Mouse (Mus musculus) MEL (cell line): ENCODE measurements around the gene Npas3. TPM values are rescaled to one million over a fixed set of nuclear protein-coding genes. Genes with fewer than 3 reads are reported as not detected.

Experiments
- DNase-seq: peaks from one replicate; pipeline ENCODE4 v3.0.0; 2011; ENCODE audit warnings: low read depth, low spot score
- H3K27ac ChIP-seq: 2 replicates; pipeline ENCODE4 v1.5.1; 2012; ENCODE audit warnings: low read depth, mild to moderate bottlenecking, control low read depth, low read length, moderate library complexity; ENCODE audit not compliant: control insufficient read depth
- H3K27me3 ChIP-seq, 2 experiments: fragments of 150-350 bp in 1 of 2; sonication (generic) in 1 of 2; 2 replicates each; pipeline ENCODE4 v1.6.1; 2012; ENCODE audit warnings: low read length in 2 of 2, mild to moderate bottlenecking in 2 of 2, improper control_type of control experiment in 1 of 2, moderate library complexity in 1 of 2; ENCODE audit not compliant: insufficient read depth in 2 of 2, control insufficient read depth in 1 of 2
- H3K36me3 ChIP-seq, 2 experiments: 2 replicates each; pipeline ENCODE4 v1.6.1; 2012 to 2014; ENCODE audit warnings: low read length in 2 of 2, improper control_type of control experiment in 1 of 2, inconsistent platforms in 1 of 2, mild to moderate bottlenecking in 1 of 2; ENCODE audit not compliant: insufficient read depth in 2 of 2, control insufficient read depth in 1 of 2
- H3K4me1 ChIP-seq, 2 experiments: fragments of 150-350 bp in 1 of 2; sonication (generic) in 1 of 2; 2 replicates each; pipeline ENCODE4 v1.6.1; 2012; ENCODE audit warnings: low read length in 2 of 2, improper control_type of control experiment in 1 of 2, mild to moderate bottlenecking in 1 of 2; ENCODE audit not compliant: insufficient read depth in 2 of 2, control insufficient read depth in 1 of 2
- H3K4me3 ChIP-seq, 2 experiments: fragments of 150-350 bp in 1 of 2; sonication (generic) in 1 of 2; 2 replicates each; pipeline ENCODE4 v1.5.1; 2012; ENCODE audit warnings: low read depth in 2 of 2, low read length in 2 of 2, mild to moderate bottlenecking in 2 of 2, moderate library complexity in 2 of 2, control low read depth in 1 of 2, improper control_type of control experiment in 1 of 2; ENCODE audit not compliant: control insufficient read depth in 1 of 2, insufficient read depth in 1 of 2
- H3K79me2 ChIP-seq: 2 replicates; pipeline ENCODE4 v1.6.1; 2012; ENCODE audit warnings: mild to moderate bottlenecking, low read length, moderate library complexity; ENCODE audit not compliant: control insufficient read depth, poor library complexity, insufficient read depth
- H3K9ac ChIP-seq: 2 replicates; pipeline ENCODE4 v1.6.1; 2012; ENCODE audit warnings: low read depth, mild to moderate bottlenecking, control low read depth, low read length, moderate library complexity; ENCODE audit not compliant: control insufficient read depth, poor library complexity, severe bottlenecking
- H3K9me3 ChIP-seq: fragments of 150-350 bp; sonication (generic); replicated peaks from 2 replicates; pipeline ENCODE4 v1.6.1; 2012; ENCODE audit warnings: mild to moderate bottlenecking, low read length, improper control_type of control experiment, moderate library complexity; ENCODE audit not compliant: insufficient read depth
- BHLHE40 ChIP-seq: IDR thresholded peaks from 2 replicates; pipeline ENCODE4 v1.6.1; 2012; ENCODE audit warnings: low read depth, mild to moderate bottlenecking, inconsistent platforms, low read length, improper control_type of control experiment, borderline replicate concordance
- CHD2 ChIP-seq: IDR thresholded peaks from 2 replicates; pipeline ENCODE4 v1.6.1; 2011; ENCODE audit warnings: low read length, improper control_type of control experiment
- CTCF ChIP-seq, 3 experiments: IDR thresholded peaks in 2 of 3; conservative IDR thresholded peaks in 1 of 3; 2 replicates each; pipeline ENCODE4 v1.5.1; 2011 to 2012; ENCODE audit warnings: low read length in 3 of 3, low read depth in 2 of 3, mild to moderate bottlenecking in 2 of 3, improper control_type of control experiment in 1 of 3, inconsistent platforms in 1 of 3, mixed read lengths in 1 of 3, moderate library complexity in 1 of 3; ENCODE audit not compliant: control insufficient read depth in 1 of 3, insufficient read depth in 1 of 3, poor library complexity in 1 of 3, severe bottlenecking in 1 of 3
- E2F4 ChIP-seq: IDR thresholded peaks from 2 replicates; pipeline ENCODE4 v1.6.1; 2011; ENCODE audit warnings: low read depth, low read length, improper control_type of control experiment, borderline replicate concordance
- JUND ChIP-seq: IDR thresholded peaks from 2 replicates; pipeline ENCODE4 v1.6.1; 2011; ENCODE audit warnings: low read depth, mild to moderate bottlenecking, improper control_type of control experiment, low read length
- KAT2A ChIP-seq: conservative IDR thresholded peaks from 2 replicates; pipeline ENCODE4 v1.6.1; 2012; ENCODE audit warnings: low read depth, low read length, improper control_type of control experiment, inconsistent platforms
- MAFK ChIP-seq: IDR thresholded peaks from 2 replicates; pipeline ENCODE4 v1.6.1; 2011; ENCODE audit warnings: low read depth, mild to moderate bottlenecking, low read length, improper control_type of control experiment, borderline replicate concordance
- MAX ChIP-seq: IDR thresholded peaks from 2 replicates; pipeline ENCODE4 v1.6.1; 2011; ENCODE audit warnings: low read length, improper control_type of control experiment
- MXI1 ChIP-seq: IDR thresholded peaks from 2 replicates; pipeline ENCODE4 v1.6.1; 2011; ENCODE audit warnings: mild to moderate bottlenecking, low read depth, low read length, improper control_type of control experiment
- MYB ChIP-seq: IDR thresholded peaks from 2 replicates; pipeline ENCODE4 v1.6.1; 2011; ENCODE audit warnings: mild to moderate bottlenecking, low read depth, low read length, improper control_type of control experiment
- NELFE ChIP-seq: IDR thresholded peaks from 2 replicates; pipeline ENCODE4 v1.6.1; 2011; ENCODE audit warnings: low read depth, low read length, improper control_type of control experiment
- NRF1 ChIP-seq: IDR thresholded peaks from 2 replicates; pipeline ENCODE4 v1.6.1; 2014; ENCODE audit warnings: low read depth, mild to moderate bottlenecking, inconsistent platforms, low read length, improper control_type of control experiment, moderate library complexity; ENCODE audit not compliant: poor library complexity, insufficient read depth, severe bottlenecking
- POLR2A ChIP-seq, 2 experiments: IDR thresholded peaks; 2 replicates each; pipeline ENCODE4 v1.6.1; 2011 to 2012; ENCODE audit warnings: low read length in 2 of 2, mild to moderate bottlenecking in 2 of 2, control low read depth in 1 of 2, improper control_type of control experiment in 1 of 2, low read depth in 1 of 2, moderate library complexity in 1 of 2; ENCODE audit not compliant: control insufficient read depth in 1 of 2, insufficient read depth in 1 of 2, poor library complexity in 1 of 2
- POLR2AphosphoS5 ChIP-seq: IDR thresholded peaks from 2 replicates; pipeline ENCODE4 v1.6.1; 2012; ENCODE audit warnings: low read depth, borderline replicate concordance, mild to moderate bottlenecking, inconsistent platforms, low read length, moderate library complexity, mixed read lengths
- RAD21 ChIP-seq: IDR thresholded peaks from 2 replicates; pipeline ENCODE4 v1.6.1; 2011; ENCODE audit warnings: mild to moderate bottlenecking, low read depth, low read length, improper control_type of control experiment
- SIN3A ChIP-seq: IDR thresholded peaks from 2 replicates; pipeline ENCODE4 v1.6.1; 2012; ENCODE audit warnings: low read length, improper control_type of control experiment, inconsistent platforms
- SMC3 ChIP-seq: IDR thresholded peaks from 2 replicates; pipeline ENCODE4 v1.6.1; 2011; ENCODE audit warnings: low read depth, low read length, improper control_type of control experiment
- TAL1 ChIP-seq: IDR thresholded peaks from 2 replicates; pipeline ENCODE4 v1.6.1; 2012; ENCODE audit warnings: mild to moderate bottlenecking, inconsistent platforms, low read length, moderate library complexity, mixed read lengths
- TBP ChIP-seq: IDR thresholded peaks from 2 replicates; pipeline ENCODE4 v1.8.0; 2011; ENCODE audit warnings: low read depth, low read length, improper control_type of control experiment
- TCF12 ChIP-seq: IDR thresholded peaks from 2 replicates; pipeline ENCODE4 v1.6.1; 2014; ENCODE audit warnings: low read depth, mild to moderate bottlenecking, inconsistent platforms, low read length, improper control_type of control experiment, moderate library complexity
- USF1 ChIP-seq: IDR thresholded peaks from 2 replicates; pipeline ENCODE4 v1.6.1; 2014; ENCODE audit warnings: low read depth, mild to moderate bottlenecking, inconsistent platforms, low read length, improper control_type of control experiment, moderate library complexity
- USF2 ChIP-seq, 2 experiments: IDR thresholded peaks; 2 replicates each; pipeline ENCODE4 v1.6.1; 2011 to 2012; ENCODE audit warnings: improper control_type of control experiment in 2 of 2, low read length in 2 of 2, borderline replicate concordance in 1 of 2, inconsistent platforms in 1 of 2, low read depth in 1 of 2, mild to moderate bottlenecking in 1 of 2; ENCODE audit not compliant: insufficient read depth in 1 of 2
- ZKSCAN1 ChIP-seq: IDR thresholded peaks from 2 replicates; pipeline ENCODE4 v1.6.1; 2012; ENCODE audit warnings: low read depth, mild to moderate bottlenecking, inconsistent platforms, low read length, improper control_type of control experiment, moderate library complexity
- ZMIZ1 ChIP-seq: IDR thresholded peaks from 2 replicates; pipeline ENCODE4 v1.6.1; 2012; ENCODE audit warnings: low read depth, mild to moderate bottlenecking, inconsistent platforms, low read length, improper control_type of control experiment, moderate library complexity
- polyA plus RNA-seq, 2 experiments: library from polyadenylated mRNA; stranded (reverse) in 1 of 2; unstranded in 1 of 2; fragments of >175 nt in 1 of 2; fragments of >200 nt in 1 of 2; gene quantifications; 2 replicates each; pipeline versions ENCODE4 v1.2.1 to v1.2.4; 2012; ENCODE audit warnings: low replicate concordance in 2 of 2, low read depth in 1 of 2; ENCODE audit not compliant: insufficient read length in 2 of 2, insufficient read depth in 1 of 2, missing spikeins in 1 of 2
- total RNA-seq: library from RNA; depleted of rRNA; stranded (reverse); fragments of 300-350 nt; gene quantifications from 2 replicates; pipeline ENCODE4 v1.2.3, GENCODE M21; 2012

Npas3 gene
- total and polyA plus RNA-seq, 3 experiments = not detected

DNA sequence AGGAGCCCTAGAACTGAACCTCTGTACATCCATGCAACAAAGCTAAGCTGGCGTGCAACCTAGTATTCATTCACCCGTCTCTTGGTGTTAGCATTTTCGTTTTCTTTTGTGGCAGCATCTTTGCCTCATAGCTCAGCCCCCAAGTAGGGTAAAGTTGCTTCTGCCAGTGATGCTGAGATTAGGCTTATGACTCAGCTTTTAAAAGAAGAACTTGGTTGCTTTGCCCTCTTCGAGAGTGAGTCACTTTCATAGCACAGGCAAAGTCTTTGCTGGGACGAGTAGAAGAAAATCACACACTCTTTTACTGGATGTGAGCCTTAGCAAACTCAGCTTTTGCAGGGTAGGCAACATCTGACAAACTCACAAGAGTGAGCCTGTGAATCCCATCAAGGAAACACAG lies 332.7 kb downstream of the Npas3 start:
- no peak for DNase-seq
- H3K9me3 ChIP-seq = no peaks in the 10 kb centered on the region
- H3K4me1 ChIP-seq = no peaks in the 10 kb centered on the region

DNA sequence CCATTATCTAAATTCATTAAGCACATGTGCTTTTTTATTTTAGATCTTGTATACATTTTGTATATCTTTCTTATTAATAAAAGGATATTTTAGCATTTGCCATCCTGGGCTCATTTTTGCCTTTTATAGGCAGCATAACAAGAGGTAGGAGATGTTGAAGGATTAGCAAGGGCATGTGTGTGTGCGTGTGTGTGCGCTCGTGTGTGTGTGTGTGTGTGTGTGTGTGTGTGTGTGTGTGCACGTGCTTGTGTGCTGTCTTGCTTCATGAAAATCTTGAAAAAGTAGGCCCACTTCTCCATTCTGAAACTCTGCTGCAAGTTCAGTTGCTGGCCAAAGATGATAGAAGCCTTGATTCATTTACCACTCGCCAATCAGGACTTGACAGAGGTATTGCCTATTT lies 338.8 kb downstream of the Npas3 start:
- Histone ChIP-seq H3K9ac (no peak overlapping the region), H3K4me3 (no peak overlapping the region), H3K27me3 (no peaks in the 10 kb centered on the region; a peak in 1 of 4 replicates), H3K9me3 (no peaks in the 10 kb centered on the region), H3K4me1 (no peaks in the 10 kb centered on the region), H3K36me3 (no peaks in the 10 kb centered on the region), H3K27ac (no peak overlapping the region), H3K79me2 (no peaks in the 10 kb centered on the region)
- no peak for DNase-seq
- TF ChIP-seq MAX (no peak), CTCF (IDR thresholded peaks at IDR 0.05 in 2 of 3, conservative IDR thresholded peaks at IDR 0.05 in 1 of 3; ENCODE audit: control insufficient read depth in 1 of 3, insufficient read depth in 1 of 3, low read depth in 2 of 3, low read length in 3 of 3, poor library complexity in 1 of 3, severe bottlenecking in 1 of 3) (no peak), KAT2A (no peak), USF1 (no peak), MXI1 (no peak), MAFK (no peak), POLR2AphosphoS5 (no peak), MYB (no peak), TBP (no peak), SMC3 (no peak), ZKSCAN1 (no peak), ZMIZ1 (no peak), E2F4 (no peak), USF2 (IDR thresholded peaks at IDR 0.05; ENCODE audit: borderline replicate concordance in 1 of 2, insufficient read depth in 1 of 2, low read depth in 1 of 2, low read length in 2 of 2) (no peak), TCF12 (no peak), SIN3A (no peak), TAL1 (no peak), RAD21 (no peak), NRF1 (no peak)

More for the DNA sequence above, 332.7 kb downstream of the Npas3 start:
- Histone ChIP-seq H3K79me2 (no peaks in the 10 kb centered on the region), H3K27me3 (no peaks in the 10 kb centered on the region; a peak in 1 of 4 replicates), H3K27ac (no peak overlapping the region), H3K36me3 (no peaks in the 10 kb centered on the region), H3K9ac (no peak overlapping the region), H3K4me3 (no peak overlapping the region)
- TF ChIP-seq CHD2 = no peak
- TF ChIP-seq POLR2A (IDR thresholded peaks at IDR 0.05; ENCODE audit: control insufficient read depth in 1 of 2, insufficient read depth in 1 of 2, low read depth in 1 of 2, low read length in 2 of 2, poor library complexity in 1 of 2) = no peak
- no peak for TF ChIP-seq USF2 (IDR thresholded peaks at IDR 0.05; ENCODE audit: borderline replicate concordance in 1 of 2, insufficient read depth in 1 of 2, low read depth in 1 of 2, low read length in 2 of 2)
- TF ChIP-seq ZMIZ1 = no peak
- no peak for TF ChIP-seq BHLHE40
- no peak for TF ChIP-seq USF1
- no peak for TF ChIP-seq MXI1
- TF ChIP-seq TCF12 = no peak
- TF ChIP-seq JUND = no peak
- TF ChIP-seq NELFE = no peak
